Mouse (Mus musculus): Measurements from ENCODE around the gene Ddi2.

Ddi2 gene

DNA sequence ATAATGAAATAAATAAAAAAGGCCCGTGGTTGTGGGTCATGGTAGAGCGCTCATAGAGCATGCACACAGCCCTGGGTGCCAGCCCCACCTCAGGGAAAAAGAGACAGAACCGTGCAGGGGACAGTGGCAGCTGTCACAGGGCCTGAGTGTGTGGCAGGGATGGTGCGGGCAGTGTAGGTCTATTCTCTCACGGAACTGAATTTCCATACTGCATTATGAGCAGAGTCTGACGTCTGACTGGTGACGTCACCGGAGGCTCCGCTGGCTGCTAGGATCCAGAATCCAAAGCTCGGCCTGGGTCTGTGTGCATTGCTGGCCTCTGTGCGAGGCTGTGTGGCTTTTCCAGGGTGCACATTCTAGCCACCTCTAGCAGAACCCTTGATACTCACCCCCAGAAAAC, 62.3 kb downstream of the Ddi2 start:
- no peak for ATAC-seq (ENCODE audit: insufficient number of reproducible peaks, low FRiP score, low TSS enrichment)

GRCm38 (mm10) chr4:141659739-141660138, 63.5 kb downstream of the Ddi2 start:
- ATAC-seq (ENCODE audit: insufficient number of reproducible peaks, low FRiP score, low TSS enrichment): no peak

GRCm38 (mm10) chr4:141658846-141659484, 64.3 kb downstream of the Ddi2 start:
- ATAC-seq (ENCODE audit: insufficient number of reproducible peaks, low FRiP score, low TSS enrichment): no peak

GRCm38 (mm10) chr4:141656932-141657331, 66.3 kb downstream of the Ddi2 start:
- no peak for ATAC-seq (ENCODE audit: insufficient number of reproducible peaks, low FRiP score, low TSS enrichment)

GRCm38 (mm10) chr4:141655908-141656608, 67.2 kb downstream of the Ddi2 start:
- peak; percentile 18; the same call in 1 of the 2 replicates for ATAC-seq (ENCODE audit: insufficient number of reproducible peaks, low FRiP score, low TSS enrichment)

- ATAC-seq (ENCODE audit: insufficient number of reproducible peaks, low FRiP score, low TSS enrichment): no peak
These were observed 68.7 kb downstream of the Ddi2 start for GRCm38 (mm10) chr4:141654509-141654908.

DNA sequence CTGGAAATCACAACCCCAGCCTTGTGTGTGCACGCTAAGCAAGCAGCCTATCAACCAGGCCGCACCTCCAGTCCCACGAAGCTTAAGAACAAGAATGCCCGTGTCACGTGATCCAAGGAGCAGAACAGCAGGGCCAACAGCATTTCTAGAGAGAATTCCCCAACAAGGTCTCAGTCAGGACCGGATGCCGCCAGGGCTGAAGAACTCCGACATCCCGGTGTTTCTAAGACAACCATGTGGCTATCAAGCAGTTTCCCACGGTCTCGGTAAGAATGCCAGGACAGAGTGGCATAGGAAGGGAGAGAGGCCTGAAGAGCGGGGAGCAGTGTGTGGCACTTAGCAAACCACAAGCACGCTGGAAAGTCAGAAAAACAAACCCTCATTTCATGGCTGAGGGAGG, 69.4 kb downstream of the Ddi2 start:
- no peak for ATAC-seq (ENCODE audit: insufficient number of reproducible peaks, low FRiP score, low TSS enrichment)

DNA sequence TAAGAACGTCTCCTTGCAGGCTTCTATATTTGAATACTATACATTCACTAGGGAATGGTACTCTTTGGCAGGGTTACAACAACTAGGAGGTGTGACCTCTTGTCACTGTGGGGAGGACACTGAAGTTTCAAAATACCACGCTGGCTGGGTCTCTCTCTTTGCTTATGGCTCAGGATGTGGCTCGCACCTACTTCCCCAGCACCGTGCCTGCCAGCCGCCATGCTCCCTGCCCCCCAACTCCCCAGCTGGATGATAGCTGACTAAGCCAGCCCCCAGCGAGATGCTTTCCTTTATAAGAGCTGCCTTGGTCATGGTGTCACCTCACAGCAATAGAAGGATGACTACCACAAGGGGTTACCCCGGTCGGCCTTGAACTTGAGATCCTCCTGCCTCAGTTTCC, 70.2 kb downstream of the Ddi2 start:
- ATAC-seq (ENCODE audit: insufficient number of reproducible peaks, low FRiP score, low TSS enrichment): no peak

DNA sequence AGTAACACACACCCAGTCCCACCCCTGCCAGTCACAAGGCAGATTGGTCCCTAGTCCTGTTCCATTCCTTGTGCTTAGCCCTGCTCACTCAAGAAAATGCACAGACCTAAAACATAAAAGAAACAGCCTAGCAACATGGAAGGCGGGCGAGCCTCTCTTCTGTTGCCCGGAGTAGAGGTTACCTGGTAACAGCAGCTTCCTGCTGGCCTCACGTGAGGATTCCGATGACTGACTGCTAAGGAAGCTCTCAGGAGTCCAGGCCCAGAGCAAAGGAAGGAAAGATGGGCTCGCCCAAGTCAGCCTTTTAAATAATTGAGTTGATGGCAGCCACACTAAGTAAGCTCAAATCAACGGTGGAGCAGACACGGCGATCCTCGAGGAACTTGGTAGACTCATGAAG, 71.3 kb downstream of the Ddi2 start:
- no peak for ATAC-seq (ENCODE audit: insufficient number of reproducible peaks, low FRiP score, low TSS enrichment)

DNA sequence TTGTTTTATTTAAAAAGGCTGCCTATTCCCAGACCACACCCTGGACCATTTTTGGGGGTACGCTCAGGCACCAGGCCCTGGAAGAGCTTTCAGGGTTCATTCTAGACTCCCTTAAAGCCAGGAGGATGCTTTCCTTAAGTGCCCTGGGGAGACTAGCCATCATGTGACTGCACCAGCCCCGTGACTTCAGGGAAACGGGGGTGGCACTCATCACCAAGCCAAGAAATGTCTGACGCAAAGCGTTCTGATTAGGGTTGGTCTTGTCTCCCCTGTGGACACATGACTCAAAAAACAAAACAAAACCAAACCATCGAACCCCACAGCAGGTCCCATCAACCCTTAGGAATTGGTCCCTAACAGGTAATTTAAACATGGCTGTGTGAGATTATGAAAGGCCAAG, 71.9 kb downstream of the Ddi2 start:
- no peak for ATAC-seq (ENCODE audit: insufficient number of reproducible peaks, low FRiP score, low TSS enrichment)

DNA sequence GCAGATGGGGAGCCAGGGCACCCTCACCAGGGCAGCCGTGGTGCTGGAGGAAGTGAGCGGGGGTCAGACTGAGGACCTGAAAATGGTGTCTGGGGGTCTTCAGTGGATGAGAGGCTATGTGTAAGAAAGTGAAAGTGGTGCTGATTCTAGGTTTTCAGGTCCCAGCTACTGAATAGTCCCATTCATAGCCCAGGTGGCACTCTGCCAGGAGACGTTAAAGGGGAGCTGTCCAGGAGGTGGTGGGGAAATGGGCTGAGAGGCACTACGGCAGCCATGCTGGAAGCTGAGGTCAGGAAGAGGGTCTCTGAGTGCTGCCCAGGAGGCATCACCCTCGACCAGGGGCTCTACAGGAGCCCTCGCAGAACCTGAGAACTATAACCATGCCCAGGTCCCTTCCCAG, 74.0 kb downstream of the Ddi2 start:
- ATAC-seq (ENCODE audit: insufficient number of reproducible peaks, low FRiP score, low TSS enrichment): no peak

GRCm38 (mm10) chr4:141648262-141648661, 75.0 kb downstream of the Ddi2 start:
- ATAC-seq (ENCODE audit: insufficient number of reproducible peaks, low FRiP score, low TSS enrichment): no peak

DNA sequence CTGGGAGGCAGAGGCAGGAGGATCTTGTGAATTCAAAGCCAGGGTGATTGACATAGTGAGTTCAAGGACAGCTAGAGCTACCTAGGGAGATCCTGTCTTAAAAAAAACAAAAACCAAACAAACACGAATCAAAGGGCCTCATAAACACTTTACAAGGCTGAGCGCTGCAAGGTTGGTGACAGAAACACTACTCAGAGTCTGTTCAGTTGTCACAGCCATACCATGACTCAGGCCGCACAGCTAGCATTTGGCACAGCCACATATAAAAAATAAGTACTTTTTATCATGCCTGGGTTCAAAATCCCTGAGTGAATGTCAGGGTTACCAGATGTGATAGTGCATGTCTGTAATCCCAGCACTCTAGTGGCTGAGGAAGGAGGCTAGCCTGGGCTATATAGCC, 76.0 kb downstream of the Ddi2 start:
- ATAC-seq (ENCODE audit: insufficient number of reproducible peaks, low FRiP score, low TSS enrichment): no peak

DNA sequence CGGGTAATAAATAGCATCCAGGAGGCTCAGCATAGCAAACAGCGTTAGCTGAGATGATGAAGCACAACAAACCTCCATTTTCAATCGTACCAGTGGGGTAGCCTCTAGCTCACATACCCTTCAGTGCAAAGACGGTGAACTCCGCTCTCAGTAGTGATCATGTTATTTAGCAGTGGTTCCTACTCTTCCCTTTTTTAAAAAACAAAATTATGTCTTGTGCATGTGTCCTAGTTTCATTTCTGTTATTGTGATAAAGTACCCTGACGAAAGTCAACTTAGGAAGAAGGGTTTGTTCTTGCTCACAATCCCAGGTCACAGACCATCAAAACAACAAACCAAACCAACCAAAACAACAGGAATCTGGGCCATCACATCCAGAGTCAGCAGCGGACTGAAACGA, 77.2 kb downstream of the Ddi2 start:
- ATAC-seq (ENCODE audit: insufficient number of reproducible peaks, low FRiP score, low TSS enrichment): no peak

- ATAC-seq (ENCODE audit: insufficient number of reproducible peaks, low FRiP score, low TSS enrichment): peak; percentile 56; the same call in 1 of the 2 replicates
These were observed 79.9 kb downstream of the Ddi2 start for GRCm38 (mm10) chr4:141643118-141643855.

- no peak for ATAC-seq (ENCODE audit: insufficient number of reproducible peaks, low FRiP score, low TSS enrichment)
These were observed 81.0 kb downstream of the Ddi2 start for GRCm38 (mm10) chr4:141641961-141642811.

GRCm38 (mm10) chr4:141641353-141641771, 81.9 kb downstream of the Ddi2 start:
- no peak for ATAC-seq (ENCODE audit: insufficient number of reproducible peaks, low FRiP score, low TSS enrichment)

DNA sequence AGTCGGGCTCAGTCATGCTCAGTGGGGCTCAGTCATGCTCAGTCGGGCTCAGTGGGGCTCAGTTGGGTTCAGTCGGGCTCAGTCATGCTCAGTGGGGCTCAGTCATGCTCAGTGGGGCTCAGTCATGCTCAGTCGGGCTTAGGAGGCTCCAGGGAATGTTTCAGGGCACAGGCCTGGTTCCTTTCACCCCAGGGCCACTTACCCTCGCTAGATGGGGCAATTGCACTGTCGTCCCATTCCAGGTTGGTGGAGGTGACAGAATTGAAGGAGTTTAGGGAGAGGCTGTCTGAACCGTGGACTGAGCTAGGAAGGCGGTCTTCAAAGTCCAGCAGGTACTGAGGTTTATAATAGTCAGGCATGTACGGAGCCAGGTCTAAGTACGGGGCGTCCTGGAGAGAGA, 83.7 kb downstream of the Ddi2 start:
- no peak for ATAC-seq (ENCODE audit: insufficient number of reproducible peaks, low FRiP score, low TSS enrichment)

DNA sequence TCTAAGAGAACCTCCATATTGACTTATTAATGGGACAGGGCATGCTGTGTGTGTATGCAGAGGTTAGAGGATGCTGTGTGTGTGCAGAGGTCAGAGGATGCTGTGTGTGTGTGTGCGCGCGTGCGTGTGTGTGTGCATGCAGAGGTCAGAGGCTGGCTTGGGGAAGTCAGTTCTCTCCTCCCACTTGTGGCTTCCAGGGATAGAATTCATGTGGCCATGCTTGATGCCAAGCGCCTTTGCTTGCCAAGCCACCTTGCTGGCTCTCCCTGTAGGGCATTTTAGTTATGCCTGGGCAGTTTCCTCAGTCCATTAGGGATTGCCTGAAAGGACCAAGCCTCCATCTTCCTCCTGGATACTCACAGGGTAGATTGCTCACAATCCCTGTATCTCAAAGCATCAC, 86.5 kb downstream of the Ddi2 start:
- ATAC-seq (ENCODE audit: insufficient number of reproducible peaks, low FRiP score, low TSS enrichment): no peak

- no peak for ATAC-seq (ENCODE audit: insufficient number of reproducible peaks, low FRiP score, low TSS enrichment)
These were observed 87.2 kb downstream of the Ddi2 start for GRCm38 (mm10) chr4:141635991-141636390.
